Mouse (Mus musculus): ENCODE results near the gene Kcna2. TPM values are rescaled to one million over a fixed set of nuclear protein-coding genes. Genes with fewer than 3 reads are reported as not detected.
A peak's percentile ranks its signal among the peaks of the same experiment; 100 is the strongest.

Kcna2 gene
- total RNA-seq (2021): 10 to 100 TPM; 89.7 to 94.9 TPM
- long read RNA-seq, experiment 1, full-length matches to known transcripts: 2 of 15 reads
- long read RNA-seq, experiment 1, partial matches to known transcripts: 0 of 15 reads
- long read RNA-seq, experiment 1, other reads (novel, unspliced or antisense): 13 of 15 reads
- long read RNA-seq, experiment 2, full-length matches to known transcripts: 2 of 25 reads
- long read RNA-seq, experiment 2, partial matches to known transcripts: 1 of 25 reads
- long read RNA-seq, experiment 2, other reads (novel, unspliced or antisense): 22 of 25 reads

GRCm38 (mm10) chr3:107100811-107101455 lies at the start of gene Kcna2:
TSS of gene Kcna2 (plus strand) at chr3:107101146.
- no peak for DNase-seq (ENCODE audit: low spot score in 2 of 2)
- Histone ChIP-seq H3K27ac (peak within 1 kb of the TSS; percentile 99), H3K4me3 (peak within 1 kb of the TSS; percentile 92)
- TF ChIP-seq CTCF (conservative IDR thresholded peaks at IDR 0.05): no peak

- TF ChIP-seq CTCF (conservative IDR thresholded peaks at IDR 0.05): no peak
- no peak overlapping the region for H3K27ac ChIP-seq
- no peak for DNase-seq (ENCODE audit: low spot score in 2 of 2)
- H3K4me3 ChIP-seq: no peak overlapping the region
These were observed 39.5 kb upstream of the Kcna2 start for GRCm38 (mm10) chr3:107061468-107061867.

- no peak for TF ChIP-seq CTCF (conservative IDR thresholded peaks at IDR 0.05)
- Histone ChIP-seq H3K4me3 (no peak overlapping the region), H3K27ac (no peak overlapping the region)
- no peak for DNase-seq (ENCODE audit: low spot score in 2 of 2)
These were observed 38.2 kb upstream of the Kcna2 start for GRCm38 (mm10) chr3:107062771-107063170.

- DNase-seq (ENCODE audit: low spot score in 2 of 2): no peak
- no peak for TF ChIP-seq CTCF (conservative IDR thresholded peaks at IDR 0.05)
- Histone ChIP-seq H3K27ac (no peak overlapping the region), H3K4me3 (no peak overlapping the region)
These were observed 35.3 kb upstream of the Kcna2 start for GRCm38 (mm10) chr3:107065510-107066095.

- no peak for TF ChIP-seq CTCF (conservative IDR thresholded peaks at IDR 0.05)
- DNase-seq (ENCODE audit: low spot score in 2 of 2): no peak
- Histone ChIP-seq H3K27ac (no peak overlapping the region), H3K4me3 (no peak overlapping the region)
These were observed 34.6 kb upstream of the Kcna2 start for GRCm38 (mm10) chr3:107066165-107066850.

GRCm38 (mm10) chr3:107067245-107067644 lies 33.7 kb upstream of the Kcna2 start:
- no peak for DNase-seq (ENCODE audit: low spot score in 2 of 2)
- no peak for TF ChIP-seq CTCF (conservative IDR thresholded peaks at IDR 0.05)
- Histone ChIP-seq H3K27ac (no peak overlapping the region), H3K4me3 (no peak overlapping the region)

GRCm38 (mm10) chr3:107073863-107074262 lies 27.1 kb upstream of the Kcna2 start:
- Histone ChIP-seq H3K27ac (no peak overlapping the region), H3K4me3 (no peak overlapping the region)
- DNase-seq (ENCODE audit: low spot score in 2 of 2): no peak
- 0 out of 2 replicates have a peak, but pooled peaks have one; percentile 3 for TF ChIP-seq CTCF (conservative IDR thresholded peaks at IDR 0.05)

GRCm38 (mm10) chr3:107075705-107076104 lies 25.2 kb upstream of the Kcna2 start:
- TF ChIP-seq CTCF (conservative IDR thresholded peaks at IDR 0.05): no peak
- no peak overlapping the region for H3K4me3 ChIP-seq
- DNase-seq (ENCODE audit: low spot score in 2 of 2): no peak
- no peak overlapping the region for H3K27ac ChIP-seq

- no peak overlapping the region for H3K4me3 ChIP-seq
- no peak for TF ChIP-seq CTCF (conservative IDR thresholded peaks at IDR 0.05)
- H3K27ac ChIP-seq: no peak overlapping the region
- no peak for DNase-seq (ENCODE audit: low spot score in 2 of 2)
These were observed 24.3 kb upstream of the Kcna2 start for GRCm38 (mm10) chr3:107076658-107077057.

GRCm38 (mm10) chr3:107077101-107077500 lies 23.8 kb upstream of the Kcna2 start:
- H3K27ac ChIP-seq: no peak overlapping the region
- TF ChIP-seq CTCF (conservative IDR thresholded peaks at IDR 0.05): no peak
- no peak for DNase-seq (ENCODE audit: low spot score in 2 of 2)
- no peak overlapping the region for H3K4me3 ChIP-seq

- Histone ChIP-seq H3K4me3 (no peak overlapping the region), H3K27ac (no peak overlapping the region)
- no peak for DNase-seq (ENCODE audit: low spot score in 2 of 2)
- TF ChIP-seq CTCF (conservative IDR thresholded peaks at IDR 0.05): no peak
These were observed 20.1 kb upstream of the Kcna2 start for GRCm38 (mm10) chr3:107080803-107081202.

GRCm38 (mm10) chr3:107081227-107081626 lies 19.7 kb upstream of the Kcna2 start:
- peak; percentile 83 for TF ChIP-seq CTCF (conservative IDR thresholded peaks at IDR 0.05)
- no peak overlapping the region for H3K27ac ChIP-seq
- peak in 1 of 2 experiments; percentile 45 for DNase-seq (ENCODE audit: low spot score in 2 of 2)
- no peak overlapping the region for H3K4me3 ChIP-seq

GRCm38 (mm10) chr3:107084586-107084985 lies 16.4 kb upstream of the Kcna2 start:
- Histone ChIP-seq H3K4me3 (no peak overlapping the region), H3K27ac (no peak overlapping the region)
- DNase-seq (ENCODE audit: low spot score in 2 of 2): no peak
- no peak for TF ChIP-seq CTCF (conservative IDR thresholded peaks at IDR 0.05)

Data from layer of hippocampus, adult 2 months (tissue).